Mouse (Mus musculus) macrophage (primary cell): ENCODE data around the gene Galnt6. TPM values are rescaled to one million over a fixed set of nuclear protein-coding genes. Genes with fewer than 3 reads are reported as not detected.

Source experiments
- H3K27ac ChIP-seq: fragments of 350-480 bp; formaldehyde crosslinking; 2 replicates; pipeline ENCODE4 v1.9.0; 2021
- H3K36me3 ChIP-seq: fragments of 350-480 bp; formaldehyde crosslinking; 2 replicates; pipeline ENCODE4 v1.9.0; 2021; ENCODE audit errors: inconsistent target
- H3K4me3 ChIP-seq: fragments of 350-480 bp; formaldehyde crosslinking; 2 replicates; pipeline ENCODE4 v1.9.0; 2021; ENCODE audit errors: inconsistent target
- H3K79me2 ChIP-seq: fragments of 350-480 bp; formaldehyde crosslinking; 2 replicates; pipeline ENCODE4 v1.9.0; 2021; ENCODE audit errors: inconsistent target
- WGBS: methylation state at CpG from one replicate; pipeline ENCODE4 v1.1.7; 2026; ENCODE audit warnings: inconsistent platforms; ENCODE audit not compliant: missing documents; 5-methylcytosine and 5-hydroxymethylcytosine counted together
- polyA plus RNA-seq: library from polyadenylated mRNA; stranded (reverse); fragments of 250-400 nt; gene quantifications from 3 replicates; pipeline ENCODE4 v1.2.4, GENCODE M21; 2018; ENCODE audit warnings: inconsistent platforms

Gene Galnt6
- polyA plus RNA-seq, 1 experiment from 2014 or later: 75.4 TPM

GRCm38 (mm10) chr15:100761419-100762185 is 32.4 kb upstream of the Galnt6 start, which contains the start of gene Slc4a8:
Gene Slc4a8 (plus strand): TSS chr15:100761747.
- Histone ChIP-seq H3K36me3 (no peaks in the 10 kb centered on the region), H3K79me2 (no peaks in the 10 kb centered on the region), H3K27ac (no peak within 1 kb of the TSS), H3K4me3 (peak within 1 kb of the TSS; percentile 23)
- under 1% methylated on average over 54 of the region's 64 CpGs for WGBS

GRCm38 (mm10) chr15:100761036-100761418 is 31.9 kb upstream of the Galnt6 start:
- H3K79me2 ChIP-seq: no peaks in the 10 kb centered on the region
- peak overlapping the region; percentile 23 for H3K4me3 ChIP-seq
- H3K27ac ChIP-seq: no peak overlapping the region
- H3K36me3 ChIP-seq: no peaks in the 10 kb centered on the region
- 34% methylated on average over 9 of the region's 9 CpGs for WGBS

GRCm38 (mm10) chr15:100759286-100759685 is 30.1 kb upstream of the Galnt6 start:
- Histone ChIP-seq H3K79me2 (no peaks in the 10 kb centered on the region), H3K36me3 (no peaks in the 10 kb centered on the region), H3K27ac (no peak overlapping the region), H3K4me3 (no peak overlapping the region)
- WGBS: 95% methylated on average over 10 of the region's 10 CpGs

- no peaks in the 10 kb centered on the region for H3K36me3 ChIP-seq
- H3K4me3 ChIP-seq: no peak overlapping the region
- no peak overlapping the region for H3K27ac ChIP-seq
- 4% methylated on average over 7 of the region's 7 CpGs for WGBS
- H3K79me2 ChIP-seq: no peaks in the 10 kb centered on the region
These were observed 28.4 kb upstream of the Galnt6 start for GRCm38 (mm10) chr15:100757527-100757978.

GRCm38 (mm10) chr15:100755881-100756624 is 26.9 kb upstream of the Galnt6 start:
- Histone ChIP-seq H3K36me3 (no peaks in the 10 kb centered on the region), H3K4me3 (no peak overlapping the region), H3K79me2 (no peaks in the 10 kb centered on the region), H3K27ac (no peak overlapping the region)
- WGBS: 57% methylated on average over 3 of the region's 3 CpGs

- no peak overlapping the region for H3K27ac ChIP-seq
- WGBS: 49% methylated on average over 6 of the region's 8 CpGs
- no peaks in the 10 kb centered on the region for H3K79me2 ChIP-seq
These were observed 26.3 kb upstream of the Galnt6 start for GRCm38 (mm10) chr15:100755498-100755859.

GRCm38 (mm10) chr15:100754805-100755497 is 25.8 kb upstream of the Galnt6 start:
- no peaks in the 10 kb centered on the region for H3K36me3 ChIP-seq
- WGBS: 2% methylated on average over 11 of the region's 11 CpGs
- no peak overlapping the region for H3K4me3 ChIP-seq
- no peak overlapping the region for H3K27ac ChIP-seq
- H3K79me2 ChIP-seq: no peaks in the 10 kb centered on the region

More at GRCm38 (mm10) chr15:100755498-100755859, 26.3 kb upstream of the Galnt6 start:
- Histone ChIP-seq H3K4me3 (no peak overlapping the region), H3K36me3 (no peaks in the 10 kb centered on the region)

- H3K79me2 ChIP-seq: no peaks in the 10 kb centered on the region
- no peak overlapping the region for H3K4me3 ChIP-seq
- H3K36me3 ChIP-seq: no peaks in the 10 kb centered on the region
- no peak overlapping the region for H3K27ac ChIP-seq
- WGBS: 46% methylated on average over 7 of the region's 7 CpGs
These were observed 24.9 kb upstream of the Galnt6 start for GRCm38 (mm10) chr15:100754041-100754440.

GRCm38 (mm10) chr15:100753045-100753444 is 23.9 kb upstream of the Galnt6 start:
- no peak overlapping the region for H3K4me3 ChIP-seq
- no peak overlapping the region for H3K27ac ChIP-seq
- WGBS: 86% methylated on average over 5 of the region's 5 CpGs
- H3K36me3 ChIP-seq: no peaks in the 10 kb centered on the region
- H3K79me2 ChIP-seq: no peaks in the 10 kb centered on the region

- no peak overlapping the region for H3K4me3 ChIP-seq
- 98% methylated on average over 2 of the region's 2 CpGs for WGBS
- no peaks in the 10 kb centered on the region for H3K79me2 ChIP-seq
- no peaks in the 10 kb centered on the region for H3K36me3 ChIP-seq
- H3K27ac ChIP-seq: no peak overlapping the region
These were observed 23.3 kb upstream of the Galnt6 start for GRCm38 (mm10) chr15:100752439-100752838.

GRCm38 (mm10) chr15:100749751-100750538 is 20.8 kb upstream of the Galnt6 start:
- WGBS: 24% methylated on average over 9 of the region's 10 CpGs
- peak overlapping the region; percentile 38 for H3K27ac ChIP-seq
- no peaks in the 10 kb centered on the region for H3K36me3 ChIP-seq
- no peaks in the 10 kb centered on the region for H3K79me2 ChIP-seq
- no peak overlapping the region for H3K4me3 ChIP-seq

- WGBS: 95% methylated on average over 3 of the region's 3 CpGs
- Histone ChIP-seq H3K4me3 (no peak overlapping the region), H3K79me2 (no peaks in the 10 kb centered on the region), H3K27ac (no peak overlapping the region), H3K36me3 (no peaks in the 10 kb centered on the region)
These were observed 19.4 kb upstream of the Galnt6 start for GRCm38 (mm10) chr15:100748584-100748983.

GRCm38 (mm10) chr15:100747121-100747963 is 18.2 kb upstream of the Galnt6 start:
- Histone ChIP-seq H3K27ac (no peak overlapping the region), H3K4me3 (no peak overlapping the region), H3K36me3 (no peaks in the 10 kb centered on the region), H3K79me2 (no peaks in the 10 kb centered on the region)
- WGBS: 25% methylated on average over 12 of the region's 27 CpGs
